Mouse (Mus musculus) ovary, postnatal 14 days (tissue): Measurements from ENCODE around the gene Anapc15.
"Not testable (repeated sequence)": the region's sequence is repeated elsewhere in the genome, so short reads cannot be mapped to it uniquely, and the experiment has no call there.

Source experiments
- DNase-seq: peaks from one replicate; pipeline ENCODE4 v3.0.0; 2022; ENCODE audit warnings: low spot score

The Anapc15 gene

GRCm38 (mm10) chr7:101896104-101897066 is 32.9 kb downstream of the Anapc15 start:
- DNase-seq = peak; percentile 85

DNA sequence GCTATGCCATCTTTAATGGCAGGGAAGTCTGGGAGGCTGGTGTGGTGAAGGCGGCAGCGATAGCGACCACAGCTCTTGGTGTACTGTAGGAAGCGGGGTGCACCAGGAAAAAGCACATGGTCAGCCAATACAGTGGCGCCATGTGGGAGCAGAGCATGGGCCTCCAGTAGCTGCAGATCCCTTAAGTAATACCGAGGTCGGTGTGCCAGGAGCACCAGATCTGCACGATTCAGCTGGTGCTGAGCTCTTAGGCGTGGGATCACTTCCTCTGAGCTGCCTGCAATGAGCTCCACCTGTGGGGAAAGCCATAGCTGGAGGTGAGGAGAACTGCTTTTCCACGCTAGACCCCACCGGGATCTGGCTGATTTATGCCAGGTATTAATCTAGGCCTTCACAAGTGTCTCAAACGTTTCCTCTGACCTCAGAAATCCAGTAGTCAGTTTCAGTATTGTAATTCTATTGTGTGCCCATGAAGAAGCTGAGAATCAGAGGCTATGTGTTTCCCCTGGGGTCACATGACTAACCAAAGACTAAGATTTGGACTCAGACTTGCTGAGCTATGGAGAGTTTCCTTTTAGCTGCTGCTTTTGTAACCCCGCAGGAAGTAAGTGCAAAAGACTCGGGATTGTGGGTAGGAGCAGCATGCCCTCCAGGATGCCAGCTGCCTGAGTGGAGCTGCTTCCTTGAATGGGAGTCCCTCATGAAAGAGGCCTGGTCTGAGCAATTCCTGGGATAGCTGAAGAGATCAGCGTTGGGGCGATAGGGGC is 37.0 kb downstream of the Anapc15 start:
- no peak for DNase-seq

DNA sequence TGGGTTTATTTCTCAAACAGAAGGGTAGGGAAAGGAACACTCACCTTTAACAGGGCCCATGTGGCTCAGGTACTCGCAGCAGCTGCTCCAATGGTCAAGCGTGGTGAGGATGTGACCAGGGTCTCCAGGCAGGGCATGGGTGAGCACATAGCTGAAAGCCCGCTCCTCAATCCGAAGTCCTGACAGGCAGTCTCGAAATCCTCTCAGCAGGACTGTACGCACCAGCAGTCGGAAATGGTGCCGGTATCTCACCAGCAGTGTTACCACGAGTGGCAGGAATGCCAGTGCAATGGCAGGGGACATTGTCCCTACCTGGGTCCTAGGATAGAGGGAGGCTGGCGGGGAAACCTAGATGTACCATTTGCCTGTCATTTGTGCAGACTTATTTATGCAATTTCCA is 38.5 kb downstream of the Anapc15 start:
- no peak for DNase-seq

GRCm38 (mm10) chr7:101902846-101903245 is 39.3 kb downstream of the Anapc15 start:
- no peak for DNase-seq

- peak; percentile 96 for DNase-seq
Measured at GRCm38 (mm10) chr7:101905561-101906286, 42.2 kb downstream of the Anapc15 start, which contains the start of gene Lamtor1. TSS of gene Lamtor1 (plus strand) at chr7:101905904.

- no peak for DNase-seq
Measured at GRCm38 (mm10) chr7:101906287-101906681, 42.8 kb downstream of the Anapc15 start, which contains the start of gene Tomt. TSS of gene Tomt (minus strand) at chr7:101906359.

- DNase-seq = no peak
Measured at GRCm38 (mm10) chr7:101906696-101907095, 43.2 kb downstream of the Anapc15 start.

DNA sequence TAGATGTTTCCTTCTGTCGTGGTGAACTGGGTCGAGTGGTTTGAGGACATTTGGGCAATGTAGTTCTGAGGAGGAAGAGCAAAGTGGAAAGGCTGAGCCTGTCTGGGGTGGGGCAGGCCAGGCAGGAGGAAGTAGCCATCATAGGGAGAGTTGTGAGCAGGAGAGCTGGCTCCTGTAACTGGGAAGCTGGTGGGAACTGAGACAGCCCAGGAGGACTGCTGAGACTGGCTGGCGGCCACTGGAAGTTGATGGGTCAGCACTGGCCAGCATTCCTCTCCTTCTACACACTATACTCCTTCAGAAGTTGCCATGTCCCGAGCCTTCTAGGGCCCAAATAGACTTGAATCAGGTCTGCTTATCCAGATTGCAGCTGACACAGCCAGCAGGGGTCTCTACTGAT is 44.9 kb downstream of the Anapc15 start:
- no peak for DNase-seq

GRCm38 (mm10) chr7:101910138-101910537 is 46.6 kb downstream of the Anapc15 start:
- no peak for DNase-seq

DNA sequence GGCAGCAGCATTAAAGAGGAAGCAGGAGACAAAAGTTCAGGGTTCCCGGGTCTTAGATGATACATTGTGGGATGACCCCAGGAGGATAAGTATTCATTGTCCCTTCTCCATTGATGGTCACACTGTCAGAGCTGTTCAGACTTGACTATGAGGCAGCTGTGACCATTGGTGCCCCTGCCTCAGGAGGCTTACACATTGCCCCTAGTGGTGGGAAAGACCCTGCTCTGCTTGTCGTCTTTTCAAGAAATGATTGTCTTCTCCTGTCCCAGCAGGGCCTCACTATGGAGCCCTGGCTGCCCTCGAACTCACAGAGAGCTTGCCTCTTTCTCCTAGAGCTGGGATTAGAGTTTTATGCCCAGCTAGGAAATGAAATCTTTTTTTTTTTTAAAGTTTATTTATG is 48.5 kb downstream of the Anapc15 start:
- DNase-seq = no peak

DNA sequence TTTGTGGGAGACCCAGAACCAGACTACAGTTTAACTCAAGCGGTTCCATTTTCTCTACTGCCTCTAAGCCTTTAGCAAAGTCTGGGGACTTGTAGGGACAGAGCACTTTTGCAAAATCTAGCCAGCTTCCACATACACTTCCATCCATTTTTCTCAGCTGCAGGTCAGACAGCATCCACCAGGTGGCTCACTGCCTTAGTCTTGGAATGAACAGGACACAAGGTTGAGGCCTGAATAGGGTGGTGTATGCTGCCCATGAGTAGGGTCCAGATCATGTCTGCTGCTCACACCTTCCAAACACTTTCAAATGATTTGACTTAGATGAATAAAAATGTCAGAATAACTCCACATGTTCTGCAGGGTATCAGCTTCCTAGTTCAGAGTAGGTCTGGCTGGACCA is 54.6 kb downstream of the Anapc15 start:
- DNase-seq = peak; percentile 42

DNA sequence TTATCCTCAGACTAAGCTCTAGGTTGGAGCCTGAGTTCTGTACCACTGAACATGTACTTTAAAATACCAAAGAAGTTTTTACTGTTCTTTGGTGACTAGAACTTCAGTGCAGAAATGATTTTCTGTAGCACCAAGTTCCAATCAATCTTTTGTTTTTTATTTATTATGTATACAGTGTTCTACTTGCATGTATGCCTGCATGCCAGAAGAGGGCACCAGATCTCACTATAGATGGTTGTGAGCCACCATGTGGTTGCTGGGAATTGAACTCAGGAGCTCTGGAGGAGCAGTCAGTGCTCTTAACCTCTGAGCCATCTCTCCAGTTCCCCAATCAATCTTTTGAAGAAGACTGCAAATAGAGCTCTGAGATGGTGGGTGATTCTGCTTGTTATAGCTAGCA is 62.4 kb downstream of the Anapc15 start:
- not testable (repeated sequence) for DNase-seq

- DNase-seq = no peak
Measured at GRCm38 (mm10) chr7:101928093-101928492, 64.6 kb downstream of the Anapc15 start.

- DNase-seq = no peak
Measured at GRCm38 (mm10) chr7:101932551-101932950, 69.0 kb downstream of the Anapc15 start.

GRCm38 (mm10) chr7:101933300-101933699 is 69.8 kb downstream of the Anapc15 start:
- DNase-seq = peak; percentile 12

GRCm38 (mm10) chr7:101933751-101934240 is 70.3 kb downstream of the Anapc15 start, which contains the start of the genes Lrrc51 and Numa1:
TSS of gene Lrrc51 (minus strand) at chr7:101933895.
TSS of gene Numa1 (plus strand) at chr7:101934111.
- peak; percentile 90 for DNase-seq

GRCm38 (mm10) chr7:101935957-101936356 is 72.4 kb downstream of the Anapc15 start:
- DNase-seq = no peak

GRCm38 (mm10) chr7:101936996-101937395 is 73.5 kb downstream of the Anapc15 start:
- DNase-seq = no peak

DNA sequence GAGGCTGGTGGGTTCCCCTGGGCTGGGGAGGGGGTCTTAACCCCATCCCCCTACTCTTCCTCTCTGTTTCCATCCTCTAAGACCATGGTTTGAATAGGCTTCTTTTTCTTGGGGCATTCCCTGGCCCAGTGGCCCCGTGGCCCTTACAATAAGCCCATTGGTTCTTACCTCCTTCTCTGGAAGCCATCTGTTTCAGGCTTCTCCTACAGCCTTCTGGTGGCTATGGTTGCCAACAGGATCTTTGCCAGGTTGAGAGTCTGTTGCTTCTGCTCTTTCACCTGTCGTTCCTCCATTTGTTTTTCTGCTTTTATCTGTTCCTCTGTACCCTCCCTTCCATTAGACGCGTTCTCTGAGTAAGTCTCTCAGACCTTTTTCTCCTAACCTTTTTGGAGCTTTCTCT is 74.1 kb downstream of the Anapc15 start:
- no peak for DNase-seq

GRCm38 (mm10) chr7:101938348-101938747 is 74.8 kb downstream of the Anapc15 start:
- DNase-seq = no peak

- no peak for DNase-seq
Measured at GRCm38 (mm10) chr7:101939758-101940157, 76.2 kb downstream of the Anapc15 start.

DNA sequence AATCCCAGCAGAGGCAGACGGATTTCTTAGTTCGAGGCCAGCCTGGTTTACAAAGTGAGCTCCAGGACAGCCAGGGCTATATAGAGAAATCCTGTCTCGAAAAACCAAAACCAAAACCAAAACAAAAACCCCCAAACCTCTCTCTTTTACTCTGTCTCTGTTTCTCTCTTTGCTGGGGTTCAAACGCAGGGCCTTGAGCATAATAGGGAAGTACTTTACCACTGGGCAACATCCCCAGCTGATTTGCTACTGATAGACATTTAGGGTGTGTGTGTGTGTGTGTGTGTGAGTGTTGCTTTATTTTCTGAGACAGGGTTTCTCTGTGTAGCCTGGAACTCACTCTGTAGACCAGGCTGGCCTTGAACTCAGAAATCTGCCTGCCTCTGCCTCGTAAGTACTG is 85.5 kb downstream of the Anapc15 start:
- not testable (repeated sequence) for DNase-seq
